Mouse (Mus musculus): ENCODE measurements around the gene Lzts2. TPM values are rescaled to one million over a fixed set of nuclear protein-coding genes. Genes with fewer than 3 reads are reported as not detected.

The Lzts2 gene
- polyA plus RNA-seq, 1 experiment from 2014 or later, result 107 TPM

DNA sequence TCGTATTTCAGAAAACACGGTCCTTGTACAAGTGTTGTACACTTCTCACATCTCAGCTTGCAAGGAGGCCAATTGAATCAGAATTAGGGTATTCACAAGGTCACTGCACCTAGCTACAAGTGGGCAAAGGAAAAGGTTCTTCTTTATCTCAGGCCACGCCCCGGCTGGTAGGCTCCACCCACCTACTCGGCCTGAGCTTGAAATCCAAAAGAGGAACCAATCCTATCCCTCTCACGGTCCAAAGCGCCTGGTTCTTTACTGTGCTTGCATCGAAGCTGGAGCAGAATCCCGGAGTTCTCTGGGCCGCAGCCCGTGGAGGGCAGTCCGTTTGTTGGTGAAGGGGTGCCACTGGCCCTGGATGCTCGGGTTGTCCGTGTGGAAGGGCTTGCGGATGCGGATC is 8.8 kb upstream of the Lzts2 start, which contains the start of gene Twnk:
Gene Twnk (plus strand): TSS at position 220 of the 400 bp plus-strand sequence.
- Histone ChIP-seq H3K9me3 (no peaks in the 10 kb centered on the region), H3K4me3 (peak within 1 kb of the TSS; percentile 86), H3K4me1 (peaks cover 19% of the 10 kb centered on the region), H3K36me3 (peaks cover 57% of the 10 kb centered on the region), H3K27me3 (no peaks in the 10 kb centered on the region), H3K4me2 (replicated peaks) (peak within 1 kb of the TSS; percentile 93), H3K27ac (peak within 1 kb of the TSS; percentile 76), H3K9ac (peak within 1 kb of the TSS; percentile 83)
- 10% methylated on average over 16 of the region's 16 CpGs for WGBS
- no peak for ATAC-seq (ENCODE audit: insufficient number of reproducible peaks, insufficient read depth, low FRiP score, low TSS enrichment)

DNA sequence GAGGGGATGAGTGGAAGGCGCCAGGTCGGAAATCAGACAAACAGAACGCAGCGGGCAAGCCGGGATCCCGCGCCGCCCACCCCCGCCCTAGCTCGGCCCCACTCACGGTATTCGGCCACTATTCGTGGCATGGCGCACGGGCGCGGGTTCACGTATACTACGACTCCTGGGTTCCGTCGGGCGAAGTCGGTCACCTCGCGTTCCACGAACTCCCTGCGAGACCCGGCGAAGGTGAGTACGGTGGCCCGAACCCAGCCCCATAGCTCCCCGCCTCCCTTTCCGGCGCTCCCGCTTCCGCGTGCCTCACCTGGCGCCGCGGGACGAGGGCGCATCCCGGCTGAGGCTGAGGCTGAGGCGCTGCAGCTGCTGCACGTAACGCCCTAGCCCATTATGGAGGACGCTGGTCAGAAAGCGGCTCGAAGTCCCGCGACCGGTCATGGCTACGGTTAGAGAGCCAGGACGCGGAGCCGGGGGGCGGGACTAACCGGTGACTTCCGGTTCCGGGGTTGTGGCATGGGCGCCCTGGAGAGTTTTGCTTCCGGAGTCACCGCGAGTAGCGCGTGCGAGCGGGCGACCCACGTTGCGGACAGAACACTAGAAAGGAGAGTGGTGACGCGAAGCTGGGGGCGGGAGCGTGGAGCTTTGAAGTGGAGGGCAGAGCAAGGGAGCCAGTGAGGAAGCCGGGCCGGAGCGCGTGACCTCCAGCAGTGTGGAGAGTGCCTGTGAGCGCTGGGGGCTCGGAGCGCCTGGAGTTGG is 8.1 kb upstream of the Lzts2 start, which contains the start of gene Mrpl43:
Gene Mrpl43 (minus strand): TSS at position 486 of the 756 bp plus-strand sequence.
- no peaks in the 10 kb centered on the region for H3K27me3 ChIP-seq
- H3K4me3 ChIP-seq, result peak within 1 kb of the TSS; percentile 86
- peaks cover 19% of the 10 kb centered on the region for H3K4me1 ChIP-seq
- H3K4me2 ChIP-seq (replicated peaks), result peak within 1 kb of the TSS; percentile 93
- no peaks in the 10 kb centered on the region for H3K9me3 ChIP-seq
- peaks cover 57% of the 10 kb centered on the region for H3K36me3 ChIP-seq
- peak; percentile 81 for ATAC-seq (ENCODE audit: insufficient number of reproducible peaks, insufficient read depth, low FRiP score, low TSS enrichment)
- H3K9ac ChIP-seq, result peak within 1 kb of the TSS; percentile 83
- H3K27ac ChIP-seq, result peak within 1 kb of the TSS; percentile 76
- under 1% methylated on average over 82 of the region's 82 CpGs for WGBS

DNA sequence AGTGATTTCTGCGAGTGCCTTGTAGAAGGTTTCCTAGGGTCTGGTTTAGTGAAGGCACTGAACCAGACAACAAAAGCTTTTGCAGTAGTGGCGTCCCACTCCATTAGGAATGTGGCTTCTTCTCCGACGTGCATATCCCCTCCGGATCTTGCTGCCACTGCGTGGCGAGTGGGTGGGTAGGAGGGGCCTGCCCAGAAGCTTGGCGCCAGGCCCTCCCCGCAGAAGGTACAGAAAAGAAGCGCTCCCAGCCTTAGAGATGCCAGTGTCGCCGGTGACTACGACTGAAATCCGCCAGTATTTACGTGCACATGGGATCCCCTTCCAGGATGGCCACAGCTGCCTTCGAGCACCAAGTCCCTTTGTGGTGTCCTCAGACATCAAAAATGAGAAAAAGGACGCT is 7.2 kb upstream of the Lzts2 start:
- H3K27me3 ChIP-seq, result no peaks in the 10 kb centered on the region
- H3K9me3 ChIP-seq, result no peaks in the 10 kb centered on the region
- H3K4me2 ChIP-seq (replicated peaks), result peak overlapping the region; percentile 93
- 49% methylated on average over 17 of the region's 17 CpGs for WGBS
- peak overlapping the region; percentile 76 for H3K27ac ChIP-seq
- H3K4me1 ChIP-seq, result peaks cover 19% of the 10 kb centered on the region
- no peak for ATAC-seq (ENCODE audit: insufficient number of reproducible peaks, insufficient read depth, low FRiP score, low TSS enrichment)
- H3K4me3 ChIP-seq, result peak overlapping the region; percentile 86
- peak overlapping the region; percentile 83 for H3K9ac ChIP-seq
- H3K36me3 ChIP-seq, result peaks cover 58% of the 10 kb centered on the region

DNA sequence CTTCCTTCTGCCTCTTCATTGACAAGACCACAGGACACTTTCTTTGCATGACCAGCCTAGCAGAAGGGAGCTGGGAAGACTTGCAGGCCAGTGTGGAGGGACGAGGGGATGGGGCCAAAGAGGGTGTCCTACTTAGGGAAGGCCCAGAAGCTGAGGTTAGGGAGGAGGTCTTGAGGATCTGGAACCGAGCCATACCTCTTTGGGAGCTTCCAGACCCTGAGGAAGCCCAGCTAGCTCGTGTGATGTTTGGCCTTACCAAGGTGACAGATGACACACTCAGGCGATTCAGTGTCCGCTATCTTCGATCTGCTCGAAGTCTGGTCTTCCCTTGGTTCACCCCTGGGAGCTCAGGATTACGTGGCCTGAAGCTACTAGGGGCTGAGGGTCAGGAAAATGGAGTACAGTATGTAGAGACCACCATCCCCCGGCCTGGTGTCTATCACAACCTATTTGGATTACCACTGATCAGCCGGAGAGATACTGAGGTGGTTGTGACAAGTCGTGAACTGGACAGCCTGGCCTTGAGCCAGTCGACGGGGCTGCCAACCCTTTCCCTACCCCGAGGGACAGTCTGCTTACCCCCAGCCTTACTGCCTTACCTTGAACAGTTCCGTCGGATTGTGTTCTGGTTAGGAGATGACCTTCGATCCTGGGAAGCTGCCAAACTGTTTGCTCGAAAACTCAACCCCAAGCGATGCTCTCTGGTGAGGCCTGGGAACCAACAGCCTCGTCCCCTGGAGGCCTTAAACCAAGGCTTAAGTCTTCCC is 6.6 kb upstream of the Lzts2 start:
- no peaks in the 10 kb centered on the region for H3K27me3 ChIP-seq
- H3K4me1 ChIP-seq, result peaks cover 23% of the 10 kb centered on the region
- WGBS, result 93% methylated on average over 20 of the region's 20 CpGs
- H3K27ac ChIP-seq, result no peak overlapping the region
- peak overlapping the region; percentile 86 for H3K4me3 ChIP-seq
- ATAC-seq (ENCODE audit: insufficient number of reproducible peaks, insufficient read depth, low FRiP score, low TSS enrichment), result no peak
- peak overlapping the region; percentile 93 for H3K4me2 ChIP-seq (replicated peaks)
- peak overlapping the region; percentile 83; the same call in 1 of the 2 replicates for H3K9ac ChIP-seq
- no peaks in the 10 kb centered on the region for H3K9me3 ChIP-seq
- peaks cover 55% of the 10 kb centered on the region for H3K36me3 ChIP-seq

DNA sequence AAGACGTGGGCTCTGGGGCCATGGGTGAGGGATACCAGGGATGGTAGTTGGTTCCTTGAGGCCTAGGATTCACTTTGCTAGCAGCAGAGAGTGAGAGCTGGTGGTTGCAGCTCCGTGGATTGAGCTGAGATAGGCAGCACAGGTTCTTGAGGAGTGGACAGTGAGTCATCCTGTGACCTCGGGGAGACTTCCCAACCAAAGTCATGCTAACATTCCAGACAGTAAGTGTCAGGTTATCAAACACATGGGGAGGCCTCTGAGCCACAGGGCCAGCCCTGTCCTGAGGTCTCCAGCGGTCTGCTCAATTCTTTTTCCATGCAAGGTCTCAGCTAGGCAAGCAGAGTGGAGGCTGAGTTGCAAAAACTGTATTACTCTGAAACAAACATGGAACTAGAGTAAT is 3.6 kb upstream of the Lzts2 start:
- H3K9ac ChIP-seq, result no peak overlapping the region

DNA sequence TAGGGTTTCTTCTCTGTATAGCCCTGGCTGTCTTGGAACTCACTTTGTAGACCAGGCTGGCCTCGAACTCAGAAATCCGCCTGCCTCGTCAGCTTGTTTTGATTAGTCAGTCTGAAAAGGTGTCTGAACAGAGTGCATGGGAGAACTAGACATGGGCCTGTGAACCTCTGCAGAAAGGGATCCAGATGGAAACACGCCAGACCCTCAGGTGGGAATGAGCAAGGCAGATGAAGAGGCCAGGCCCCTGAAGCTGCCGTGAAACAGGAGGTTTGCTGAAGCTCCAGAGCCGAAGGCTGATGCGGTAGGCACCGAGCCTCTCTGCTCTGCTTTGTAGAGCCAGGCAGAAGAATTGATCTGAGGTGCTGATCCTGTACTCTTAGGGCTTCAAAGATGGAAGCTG is 2.0 kb upstream of the Lzts2 start:
- no peaks in the 10 kb centered on the region for H3K27me3 ChIP-seq
- no peaks in the 10 kb centered on the region for H3K9me3 ChIP-seq
- peaks cover 35% of the 10 kb centered on the region for H3K36me3 ChIP-seq
- H3K4me1 ChIP-seq, result peaks cover 45% of the 10 kb centered on the region
- no peak for ATAC-seq (ENCODE audit: insufficient number of reproducible peaks, insufficient read depth, low FRiP score, low TSS enrichment)
- H3K9ac ChIP-seq, result no peak overlapping the region
- H3K4me3 ChIP-seq, result peak overlapping the region; percentile 0; the same call in 1 of the 2 replicates
- WGBS, result 73% methylated on average over 8 of the region's 8 CpGs
- H3K4me2 ChIP-seq (replicated peaks), result no peak overlapping the region
- peak overlapping the region; percentile 99 for H3K27ac ChIP-seq

More for the DNA sequence above, 3.6 kb upstream of the Lzts2 start:
- Histone ChIP-seq H3K4me3 (no peak overlapping the region), H3K4me1 (peaks cover 41% of the 10 kb centered on the region), H3K9me3 (no peaks in the 10 kb centered on the region), H3K27me3 (no peaks in the 10 kb centered on the region), H3K27ac (no peak overlapping the region), H3K36me3 (peaks cover 35% of the 10 kb centered on the region), H3K4me2 (replicated peaks) (no peak overlapping the region)
- WGBS, result 89% methylated on average over 4 of the region's 4 CpGs
- ATAC-seq (ENCODE audit: insufficient number of reproducible peaks, insufficient read depth, low FRiP score, low TSS enrichment), result no peak

DNA sequence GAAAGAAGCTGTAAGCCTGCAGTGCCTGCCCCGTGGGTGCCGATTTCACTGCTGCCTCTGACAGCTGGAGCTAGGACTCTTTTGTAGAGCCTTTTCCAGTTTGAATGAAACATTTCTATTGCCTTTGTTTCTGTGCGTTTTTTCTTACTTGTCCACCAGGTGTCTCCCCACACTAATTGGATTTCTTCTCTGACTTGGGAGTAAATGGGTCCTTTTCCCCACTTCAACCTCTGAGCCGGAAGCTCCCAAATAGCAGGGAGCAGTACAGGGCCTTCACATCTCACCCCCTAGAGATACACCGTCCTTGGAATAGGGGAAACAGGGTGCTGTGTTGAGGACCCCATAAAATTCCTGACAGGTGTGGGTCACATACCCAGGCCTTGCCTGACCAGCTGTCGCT is 1.6 kb upstream of the Lzts2 start:
- H3K36me3 ChIP-seq, result peaks cover 35% of the 10 kb centered on the region
- H3K4me3 ChIP-seq, result peak overlapping the region; percentile 0; the same call in 1 of the 2 replicates
- ATAC-seq (ENCODE audit: insufficient number of reproducible peaks, insufficient read depth, low FRiP score, low TSS enrichment), result no peak
- no peaks in the 10 kb centered on the region for H3K27me3 ChIP-seq
- H3K9ac ChIP-seq, result no peak overlapping the region
- peaks cover 41% of the 10 kb centered on the region for H3K4me1 ChIP-seq
- peak overlapping the region; percentile 99 for H3K27ac ChIP-seq
- 31% methylated on average over 6 of the region's 6 CpGs for WGBS
- no peaks in the 10 kb centered on the region for H3K9me3 ChIP-seq
- H3K4me2 ChIP-seq (replicated peaks), result peak overlapping the region; percentile 19

DNA sequence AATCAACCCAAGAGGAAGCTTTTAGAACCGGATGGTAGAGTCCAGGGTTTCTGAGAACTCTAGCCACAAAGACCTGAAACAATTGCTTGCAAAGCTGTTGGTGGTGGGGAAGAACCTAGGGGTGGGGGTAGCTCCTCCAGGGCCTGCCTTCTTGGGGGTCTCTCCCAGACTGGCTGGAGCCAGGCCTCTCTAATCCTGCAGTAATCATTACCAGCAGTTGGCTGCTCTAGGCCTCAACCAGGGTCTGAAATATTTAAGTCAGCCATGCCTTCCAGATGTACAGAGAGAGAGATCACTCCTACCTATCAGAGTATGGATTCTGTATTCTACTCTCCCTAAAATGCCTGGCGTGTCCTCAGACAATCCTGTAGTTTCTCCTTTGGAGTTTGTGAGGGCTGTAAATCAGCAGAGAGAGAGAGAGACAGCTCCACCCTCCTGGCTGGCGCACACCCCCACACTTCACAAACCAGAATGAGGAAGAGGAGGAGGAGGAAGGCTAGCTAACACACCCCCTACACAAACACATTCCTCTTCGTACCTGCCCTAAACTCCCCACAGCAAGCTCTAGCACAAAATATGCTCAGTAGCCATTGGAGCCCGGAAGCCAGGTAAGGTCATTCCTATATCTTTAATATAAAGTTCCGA is 511 bp upstream of the Lzts2 start:
- Histone ChIP-seq H3K36me3 (peaks cover 32% of the 10 kb centered on the region), H3K4me3 (no peak overlapping the region), H3K4me1 (peaks cover 38% of the 10 kb centered on the region), H3K9me3 (no peaks in the 10 kb centered on the region), H3K27ac (peak overlapping the region; percentile 99), H3K4me2 (replicated peaks) (peak overlapping the region; percentile 96; the same call in 1 of the 2 replicates), H3K9ac (no peak overlapping the region), H3K27me3 (no peaks in the 10 kb centered on the region)
- WGBS, result 40% methylated on average over 6 of the region's 6 CpGs
- 0 out of 2 replicates have a peak, but pooled peaks have one; percentile 1 for ATAC-seq (ENCODE audit: insufficient number of reproducible peaks, insufficient read depth, low FRiP score, low TSS enrichment)

DNA sequence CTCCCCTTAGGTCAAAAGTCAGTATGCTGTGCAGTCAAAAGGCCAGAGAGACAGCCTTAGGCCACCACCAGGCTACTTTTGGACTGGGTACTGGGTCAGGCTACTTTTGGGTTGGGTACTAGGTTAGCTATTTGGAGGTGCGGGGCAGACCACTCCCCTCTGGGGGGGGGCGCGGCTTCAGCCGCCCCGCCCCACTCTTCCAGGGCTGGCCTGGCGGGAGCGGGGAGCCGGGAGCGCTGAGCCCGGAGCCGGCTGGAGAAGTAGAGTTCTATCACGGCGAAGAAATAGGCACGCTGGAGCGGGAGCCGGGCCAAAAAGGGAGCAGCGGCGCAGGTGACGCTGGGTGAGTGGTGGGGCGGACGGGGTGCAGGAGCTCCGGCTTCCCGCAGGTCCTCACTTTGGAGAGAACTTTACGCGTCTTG is 778 bp downstream of the Lzts2 start:
- Histone ChIP-seq H3K4me2 (replicated peaks) (peak overlapping the region; percentile 96), H3K4me1 (peaks cover 51% of the 10 kb centered on the region), H3K27me3 (no peaks in the 10 kb centered on the region), H3K36me3 (peaks cover 23% of the 10 kb centered on the region), H3K9ac (peak overlapping the region; percentile 65), H3K9me3 (no peaks in the 10 kb centered on the region), H3K27ac (peak overlapping the region; percentile 99), H3K4me3 (peak overlapping the region; percentile 74)
- WGBS, result under 1% methylated on average over 24 of the region's 25 CpGs
- ATAC-seq (ENCODE audit: insufficient number of reproducible peaks, insufficient read depth, low FRiP score, low TSS enrichment), result no peak

DNA sequence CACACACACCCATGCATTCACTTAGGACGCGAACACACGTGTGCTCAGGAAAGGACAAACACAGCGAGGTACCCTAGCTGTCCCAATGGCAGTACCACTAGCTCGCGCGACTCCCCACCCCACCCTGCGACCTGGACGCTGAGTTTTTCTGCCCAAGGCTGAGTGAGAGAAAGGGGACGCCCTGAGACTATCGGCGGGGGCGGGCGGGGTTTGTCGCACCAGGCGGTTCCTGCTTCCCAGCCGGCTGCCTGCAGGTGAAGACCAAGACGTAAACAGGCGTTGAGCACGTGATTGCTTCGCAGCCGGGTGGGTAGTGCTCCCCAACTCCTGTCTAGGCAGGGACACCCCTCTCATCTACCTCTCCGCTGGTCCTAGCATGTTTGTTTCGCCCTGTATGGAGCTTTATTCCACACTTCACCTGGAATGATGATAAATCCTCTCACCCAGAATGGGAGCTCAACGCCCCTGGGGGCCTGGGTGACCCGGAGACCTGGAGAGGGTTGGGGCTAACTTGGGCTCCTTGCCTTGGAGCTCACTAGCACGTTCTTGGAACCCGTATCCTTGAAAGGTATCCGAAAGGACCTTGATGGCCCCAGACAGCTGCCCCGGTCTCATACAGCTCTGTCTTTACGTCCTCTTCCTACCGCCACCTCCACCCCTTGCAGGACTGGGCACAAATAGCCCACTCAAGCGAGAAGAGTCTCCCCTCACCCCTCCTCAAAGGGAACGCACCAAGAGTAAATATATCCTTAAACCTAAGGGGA is 1.5 kb downstream of the Lzts2 start:
- Histone ChIP-seq H3K9me3 (no peaks in the 10 kb centered on the region), H3K9ac (peak overlapping the region; percentile 65), H3K4me3 (peak overlapping the region; percentile 74), H3K27ac (peak overlapping the region; percentile 99), H3K4me1 (peaks cover 58% of the 10 kb centered on the region), H3K4me2 (replicated peaks) (peak overlapping the region; percentile 96), H3K36me3 (peaks cover 16% of the 10 kb centered on the region), H3K27me3 (no peaks in the 10 kb centered on the region)
- WGBS, result 0% methylated on average over 34 of the region's 34 CpGs
- no peak for ATAC-seq (ENCODE audit: insufficient number of reproducible peaks, insufficient read depth, low FRiP score, low TSS enrichment)

Measured in embryonic facial prominence, embryonic 12.5 days (tissue).